Mouse (Mus musculus) spleen, adult 2 months (tissue): ENCODE results near the gene Psma3.

ENCODE experiments used
- CTCF ChIP-seq: fragments of 200-500 bp; IDR thresholded peaks from 2 replicates; pipeline ENCODE4 v1.5.1; 2011; ENCODE audit warnings: mild to moderate bottlenecking, inconsistent platforms; ENCODE audit not compliant: insufficient read depth, insufficient read length, insufficient replicate concordance; ENCODE audit errors: extremely low read depth
- POLR2A ChIP-seq: fragments of 200-500 bp; IDR thresholded peaks from 2 replicates; pipeline ENCODE4 v1.6.1; 2011; ENCODE audit warnings: low read depth, low read length, inconsistent platforms

DNA sequence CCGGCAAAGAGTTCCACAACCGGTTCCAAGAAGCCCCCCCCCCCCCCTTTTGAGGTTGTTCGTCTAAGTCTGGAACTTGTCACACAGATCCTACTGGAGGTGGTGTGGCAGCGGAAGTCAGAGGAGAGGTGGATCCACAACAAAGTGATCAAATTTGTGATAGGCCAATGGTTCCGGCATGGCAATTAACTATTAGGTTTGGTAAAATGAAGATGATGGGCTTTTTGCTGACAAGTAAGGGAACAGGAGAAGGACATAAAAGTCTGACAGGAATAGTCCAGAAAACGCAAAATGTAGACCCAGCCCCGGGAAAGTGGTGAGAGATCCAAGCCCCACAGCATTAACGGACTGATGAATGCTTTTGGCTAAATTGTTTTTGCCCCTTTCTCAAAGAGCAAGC is 6.8 kb upstream of the Psma3 start:
- TF ChIP-seq CTCF (no peak), POLR2A (no peak)
